Mouse (Mus musculus): ENCODE results near the gene Tagln. TPM values are rescaled to one million over a fixed set of nuclear protein-coding genes. Genes with fewer than 3 reads are reported as not detected.
A peak's percentile ranks its signal among the peaks of the same experiment; 100 is the strongest.

Tagln gene
- total RNA-seq, 2 experiments from 2014 or later: 45.4 to 93.0 TPM

GRCm38 (mm10) chr9:45917041-45917934 lies 18.6 kb downstream of the Tagln start:
- intact Hi-C loops (cut with DNase I): no loop called here
- peak; percentile 55 for DNase-seq (ENCODE audit: low spot score)

- intact Hi-C loops (cut with DNase I): no loop called here
- DNase-seq (ENCODE audit: low spot score): no peak
These were observed 20.2 kb downstream of the Tagln start for GRCm38 (mm10) chr9:45915659-45916058.

- intact Hi-C loops (cut with DNase I): no loop called here
- DNase-seq (ENCODE audit: low spot score): no peak
These were observed 24.2 kb downstream of the Tagln start for GRCm38 (mm10) chr9:45911673-45912072.

GRCm38 (mm10) chr9:45910995-45911394 lies 24.9 kb downstream of the Tagln start:
- DNase-seq (ENCODE audit: low spot score): no peak
- intact Hi-C loops (cut with DNase I): no loop called here

- no peak for DNase-seq (ENCODE audit: low spot score)
- intact Hi-C loops (cut with DNase I): loop anchor here (2.0 to 5.0 kb wide), 2 partner anchors 46 to 365 kb away; partner anchors contain the start of gene Zpr1
These were observed 28.8 kb downstream of the Tagln start for GRCm38 (mm10) chr9:45907078-45907428.

GRCm38 (mm10) chr9:45906355-45907077 lies 29.3 kb downstream of the Tagln start, which contains the start of the genes Pcsk7 and Rnf214:
Gene Pcsk7, plus strand, starts transcription at chr9:45906497.
Gene Rnf214, minus strand, starts transcription at chr9:45906911.
- intact Hi-C loops (cut with DNase I): loop anchor here (2.0 to 5.0 kb wide), 2 partner anchors 46 to 366 kb away; partner anchors contain the start of gene Zpr1
- peak; percentile 91 for DNase-seq (ENCODE audit: low spot score)

GRCm38 (mm10) chr9:45905811-45906237 lies 30.0 kb downstream of the Tagln start:
- intact Hi-C loops (cut with DNase I): loop anchor here (2.0 to 5.0 kb wide), 2 partner anchors 47 to 366 kb away; partner anchors contain the start of gene Zpr1
- no peak for DNase-seq (ENCODE audit: low spot score)

GRCm38 (mm10) chr9:45905196-45905595 lies 30.7 kb downstream of the Tagln start:
- no peak for DNase-seq (ENCODE audit: low spot score)
- intact Hi-C loops (cut with DNase I): loop anchor here (5.0 kb wide), 1 partner anchor 367 kb away; the partner anchor contains the start of gene Zpr1

- no peak for DNase-seq (ENCODE audit: low spot score)
- intact Hi-C loops (cut with DNase I): no loop called here
These were observed 42.2 kb downstream of the Tagln start for GRCm38 (mm10) chr9:45893681-45894080.

Small RNAs within 50 kb of the gene (microRNA-seq; reads per million reads assigned to microRNA genes)
- gene Mir7087: not detected

Other genes starting within 250 kb of the Tagln start
- gene Cep164, start 107.4 kb downstream of the Tagln start, total RNA-seq (2021): 1 to 10 TPM; 5.8 to 6.4 TPM
- 10 to 100 TPM; 31.6 to 33.1 TPM for gene Bace1, start 97.5 kb downstream of the Tagln start, total RNA-seq (2021)
- gene Pcsk7, start 29.6 kb downstream of the Tagln start, total RNA-seq (2021): 10 to 100 TPM; 17.1 to 18.9 TPM
- 10 to 100 TPM; 30.6 to 31.4 TPM for gene Rnf214, start 29.1 kb downstream of the Tagln start, total RNA-seq (2021)
- gene Sidt2, start 19.2 kb upstream of the Tagln start, total RNA-seq (2021): 10 to 100 TPM; 70.9 to 76.5 TPM
- 10 to 100 TPM; 55.1 to 62.3 TPM for gene Pafah1b2, start 76.6 kb upstream of the Tagln start, total RNA-seq (2021)
- gene Sik3, start 76.8 kb upstream of the Tagln start, total RNA-seq (2021): 10 to 100 TPM; 65.6 to 67.2 TPM